Mouse (Mus musculus) spleen, adult 2 months (tissue): ENCODE results near the gene Clip4.

Experiments
- CTCF ChIP-seq: fragments of 200-500 bp; IDR thresholded peaks from 2 replicates; pipeline ENCODE4 v1.5.1; 2011; ENCODE audit warnings: mild to moderate bottlenecking, inconsistent platforms; ENCODE audit not compliant: insufficient read depth, insufficient read length, insufficient replicate concordance; ENCODE audit errors: extremely low read depth
- POLR2A ChIP-seq: fragments of 200-500 bp; IDR thresholded peaks from 2 replicates; pipeline ENCODE4 v1.6.1; 2011; ENCODE audit warnings: low read depth, low read length, inconsistent platforms

DNA sequence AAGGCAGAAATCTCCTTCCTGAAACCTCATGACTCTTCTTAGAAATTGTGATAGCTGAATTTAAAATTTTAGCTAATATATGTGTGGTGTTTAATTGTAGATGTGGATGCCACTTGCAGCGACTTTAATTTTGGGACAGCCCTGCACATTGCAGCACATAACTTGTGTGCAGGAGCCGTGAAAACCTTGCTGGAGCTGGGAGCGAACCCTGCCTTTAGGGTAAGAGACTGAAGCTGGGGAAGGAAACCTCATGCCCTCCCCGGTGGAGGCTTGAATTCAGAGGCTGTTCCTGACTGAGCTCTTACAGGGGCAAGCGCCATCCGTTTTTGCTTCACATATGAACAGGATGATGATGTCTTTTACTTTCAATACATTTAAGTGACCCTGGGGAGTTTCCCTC is 35.2 kb downstream of the Clip4 start:
- TF ChIP-seq CTCF = no peak
- TF ChIP-seq POLR2A = no peak
